In the genomic region with DNA sequence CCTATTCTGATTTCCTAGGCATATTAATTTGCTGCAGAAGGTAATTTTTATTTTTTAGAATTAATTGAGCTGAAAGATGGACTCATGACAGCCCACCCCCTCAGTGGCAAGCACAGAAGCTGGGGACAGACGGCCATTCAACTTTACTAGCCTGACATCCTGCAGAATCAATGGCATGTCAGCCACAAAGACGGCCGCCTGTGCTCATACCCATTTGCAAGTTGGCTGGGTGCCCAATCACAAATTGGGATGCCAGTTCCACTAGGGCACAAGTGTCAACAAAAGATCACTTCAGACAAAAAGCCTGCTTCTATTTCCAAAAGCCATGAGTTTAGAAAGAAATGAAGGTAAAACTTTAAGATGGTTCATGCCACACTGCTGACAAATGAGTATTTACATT, we compare ENCODE assay signal across 11 mouse cellular contexts.
A peak's percentile ranks its signal among the peaks of the same experiment; 100 is the strongest.
DNase-seq lines count a peak whose midpoint lies in the region; ATAC-seq and TF ChIP-seq lines count a peak whose summit lies in the region.
"Had no signal": no experiment of that assay in that cellular context is flagged by ENCODE, and none has a peak within 500 bp of the region (broad histone marks: within the 10 kb centered on the region; RNA-seq: fewer than 3 reads in every experiment).

No protein-coding gene starts in this region.

- 28% methylated on average over 3 of the region's 3 CpGs for WGBS in neural tube, embryonic 12.5 days
- WGBS in midbrain, postnatal 0 days = 32% methylated on average over 3 of the region's 3 CpGs
- whole genome bisulfite sequencing in intestine, embryonic 16.5 days = 68% methylated on average over 3 of the region's 3 CpGs

- ATAC-seq in neural tube, embryonic 12.5 days (ENCODE audit: low FRiP score, low read depth) = peak; percentile 74
- peak; percentile 38; the same call in 1 of the 2 replicates for ATAC-seq in midbrain, postnatal 0 days (ENCODE audit: low FRiP score)
- no peak for ATAC-seq in intestine, embryonic 16.5 days

- H3K27ac ChIP-seq in neural tube, embryonic 12.5 days = no peak overlapping the region
- H3K27ac ChIP-seq in midbrain, postnatal 0 days (ENCODE audit: low read depth, low read length) = no peak overlapping the region
- no peak overlapping the region for H3K27ac ChIP-seq in intestine, embryonic 16.5 days (ENCODE audit: low read length)
- H3K27ac ChIP-seq: limb, embryonic 15.5 days had no signal

- H3K9ac ChIP-seq in neural tube, embryonic 12.5 days = no peak overlapping the region
- no peak overlapping the region for H3K9ac ChIP-seq in midbrain, postnatal 0 days (replicated peaks; ENCODE audit: low read length, poor library complexity, severe bottlenecking)
- no peak overlapping the region for H3K9ac ChIP-seq in intestine, embryonic 16.5 days (ENCODE audit: low read depth, low read length)
- H3K9ac ChIP-seq: limb, embryonic 15.5 days had no signal

- no peak for DNase-seq in neural tube, embryonic 10.5 days (ENCODE audit: extremely low spot score, low spot score)
- peak; percentile 9 for DNase-seq in cerebellum, adult 9-11 months
- peak; percentile 4 to 5 for DNase-seq in frontal cortex, postnatal 36 days (ENCODE audit: low spot score in 2 of 2)
- DNase-seq in midbrain, postnatal 0 days (ENCODE audit: low spot score) = peak; percentile 73
- no peak for DNase-seq in adrenal gland, adult 18-20 months (ENCODE audit: low spot score in 2 of 2)
- DNase-seq in urinary bladder, postnatal 36 days (ENCODE audit: low spot score in 2 of 2) = no peak

- H3K36me3 ChIP-seq in neural tube, embryonic 12.5 days = no peaks in the 10 kb centered on the region
- H3K36me3 ChIP-seq in midbrain, postnatal 0 days (ENCODE audit: insufficient read depth, low read length) = no peaks in the 10 kb centered on the region
- no peaks in the 10 kb centered on the region for H3K36me3 ChIP-seq in intestine, embryonic 16.5 days (ENCODE audit: control insufficient read depth, insufficient read depth, low read length)
- H3K36me3 ChIP-seq: G1E; limb, embryonic 15.5 days had no signal

- no peaks in the 10 kb centered on the region for H3K27me3 ChIP-seq in neural tube, embryonic 12.5 days (replicated peaks)
- no peaks in the 10 kb centered on the region for H3K27me3 ChIP-seq in midbrain, postnatal 0 days (ENCODE audit: insufficient read depth, low read length)
- H3K27me3 ChIP-seq in intestine, embryonic 16.5 days (replicated peaks; ENCODE audit: control insufficient read depth, insufficient read depth, low read length) = no peaks in the 10 kb centered on the region
- H3K27me3 ChIP-seq: limb, embryonic 15.5 days; megakaryocyte, embryonic 14.5 days had no signal

- no peaks in the 10 kb centered on the region for H3K4me1 ChIP-seq in neural tube, embryonic 12.5 days
- no peaks in the 10 kb centered on the region for H3K4me1 ChIP-seq in midbrain, postnatal 0 days (ENCODE audit: insufficient read depth, low read length)
- no peaks in the 10 kb centered on the region for H3K4me1 ChIP-seq in intestine, embryonic 16.5 days (ENCODE audit: control insufficient read depth, insufficient read depth, low read length)
- H3K4me1 ChIP-seq: limb, embryonic 15.5 days; megakaryocyte, embryonic 14.5 days had no signal

- H3K4me3 ChIP-seq in neural tube, embryonic 12.5 days = no peak overlapping the region
- H3K4me3 ChIP-seq in midbrain, postnatal 0 days (ENCODE audit: low read depth, low read length) = no peak overlapping the region
- H3K4me3 ChIP-seq in intestine, embryonic 16.5 days (ENCODE audit: low read length) = no peak overlapping the region
- H3K4me3 ChIP-seq: limb, embryonic 15.5 days; megakaryocyte, embryonic 14.5 days had no signal

- H3K4me2 ChIP-seq in neural tube, embryonic 12.5 days (replicated peaks) = no peak overlapping the region
- H3K4me2 ChIP-seq in midbrain, postnatal 0 days (ENCODE audit: low read depth, low read length, poor library complexity, severe bottlenecking) = no peak overlapping the region
- H3K4me2 ChIP-seq in intestine, embryonic 16.5 days (ENCODE audit: low read depth, low read length) = no peak overlapping the region
- H3K4me2 ChIP-seq: limb, embryonic 15.5 days had no signal

- TF ChIP-seq CTCF in midbrain, postnatal 0 days (IDR thresholded peaks at IDR 0.05) = no peak

- no peaks in the 10 kb centered on the region for H3K9me3 ChIP-seq in neural tube, embryonic 12.5 days
- no peaks in the 10 kb centered on the region for H3K9me3 ChIP-seq in midbrain, postnatal 0 days (ENCODE audit: low read length)
- H3K9me3 ChIP-seq in intestine, embryonic 16.5 days (ENCODE audit: control insufficient read depth, low read length) = no peaks in the 10 kb centered on the region
- H3K9me3 ChIP-seq: G1E; limb, embryonic 15.5 days; megakaryocyte, embryonic 14.5 days had no signal

Comparison
In these comparisons a context has a peak if more than half of its experiments do, and no peak if none do; other contexts are left out.
1. DNase-seq: peak in cerebellum, adult 9-11 months (single experiment), frontal cortex, postnatal 36 days (2 of 2) and midbrain, postnatal 0 days (single experiment); none in neural tube, embryonic 10.5 days (single experiment), adrenal gland, adult 18-20 months (0 of 2) and urinary bladder, postnatal 36 days (0 of 2).